Mouse (Mus musculus) cerebellum, postnatal 25 days (tissue): ENCODE results near the gene Cblc.
A peak's percentile ranks its signal among the peaks of the same experiment; 100 is the strongest.

Experiments
- DNase-seq, 2 experiments: peaks; one replicate each; pipeline ENCODE4 v3.0.0; 2021; ENCODE audit warnings: mixed read lengths in 2 of 2

Cblc gene

DNA sequence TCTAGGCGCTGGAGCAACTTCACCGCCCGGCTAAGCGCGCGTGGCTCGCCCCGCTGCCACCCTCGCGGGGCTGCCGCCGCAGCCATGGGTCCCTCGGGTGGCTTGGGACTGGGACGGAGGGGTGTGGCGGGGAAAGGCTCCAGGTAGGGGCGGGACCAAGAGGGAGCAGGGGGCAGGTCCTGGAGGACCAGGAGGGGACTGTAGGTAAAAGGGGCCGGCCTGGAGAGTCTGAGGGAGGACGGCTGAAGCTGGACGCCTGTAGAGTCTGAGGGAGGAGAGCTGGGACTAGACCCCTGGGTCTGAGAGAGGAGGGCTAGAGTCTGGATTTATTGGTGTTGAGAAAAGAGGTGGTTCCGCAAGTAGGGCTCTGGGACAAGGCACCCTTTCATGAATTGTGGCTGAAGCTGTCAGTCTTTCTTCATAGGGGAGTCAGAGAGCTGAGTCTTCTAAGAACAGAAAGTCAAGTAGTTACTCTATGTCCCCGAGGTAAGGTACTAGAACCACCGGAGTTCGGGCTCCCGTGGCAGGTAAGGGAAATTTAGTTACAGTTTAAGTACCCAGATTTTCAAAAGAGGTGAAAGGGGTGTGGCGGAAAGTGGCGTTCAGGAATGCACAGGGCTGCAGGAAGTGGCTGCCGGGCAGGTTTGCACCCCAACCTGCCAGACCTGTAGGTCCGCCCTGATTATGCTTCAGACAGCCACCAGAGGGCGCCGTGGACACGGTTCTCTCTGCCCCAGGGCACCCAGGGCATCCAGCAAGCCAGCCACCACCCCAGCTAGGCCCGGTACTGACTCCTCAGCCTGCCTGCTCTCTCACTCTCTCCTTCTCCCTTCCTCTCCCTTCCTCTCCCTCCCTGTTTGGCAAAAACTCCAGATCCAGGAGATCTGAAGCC, at the start of gene Cblc:
Cblc (minus strand) TSS at position 113 of the 892 bp plus-strand sequence.
- DNase-seq = peak; percentile 53 to 74

DNA sequence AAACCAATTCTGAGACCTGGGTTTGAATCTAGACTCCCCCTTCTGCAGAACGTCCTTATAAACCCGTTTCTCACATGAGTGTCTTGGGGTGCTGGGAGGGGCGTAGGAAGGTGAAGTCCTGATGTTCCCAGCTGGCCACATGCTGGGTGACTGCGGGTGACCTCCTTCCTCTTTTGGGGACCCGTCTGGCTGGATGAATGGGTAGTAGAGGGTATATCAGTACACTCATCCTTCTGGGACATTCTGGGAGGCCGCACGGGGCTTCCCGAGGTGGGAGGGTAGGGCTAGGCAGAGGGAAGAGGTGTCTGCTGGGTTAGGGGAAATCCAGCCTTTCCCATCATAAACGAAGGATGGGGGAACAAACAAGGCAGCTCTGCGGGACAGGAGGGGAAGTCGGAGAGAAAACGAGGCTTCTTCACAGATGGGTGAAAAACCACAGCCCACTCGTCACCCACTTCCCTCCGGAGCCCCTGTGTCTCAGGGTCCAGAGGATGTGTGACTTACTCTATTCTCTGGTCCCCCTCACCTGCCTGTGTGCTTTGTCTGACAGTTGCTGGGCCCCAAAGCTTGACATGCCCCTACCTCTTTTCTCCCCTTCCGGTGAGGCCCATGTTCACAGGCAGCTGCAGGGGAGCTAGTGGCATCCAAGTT, 48.0 kb upstream of the Cblc start:
- no peak for DNase-seq

DNA sequence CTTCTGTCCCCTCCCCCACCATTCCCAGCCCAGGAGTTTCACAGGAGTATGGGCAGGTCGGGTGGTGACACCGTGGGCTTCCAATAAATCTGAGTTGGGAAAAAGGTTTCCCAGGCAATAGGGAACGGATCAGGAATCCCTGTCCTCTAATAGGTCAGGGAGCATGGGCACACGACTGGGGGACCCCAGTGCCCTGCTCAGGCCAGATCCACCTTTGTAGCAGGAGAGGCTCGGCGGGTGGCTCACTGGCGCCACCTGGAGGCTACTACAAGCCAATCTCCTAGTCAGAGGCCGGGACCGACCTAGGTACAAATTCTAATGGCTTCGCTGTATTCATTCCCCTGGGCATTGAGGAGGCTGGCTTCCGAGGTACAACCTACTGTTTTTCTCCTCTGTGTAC, 47.0 kb upstream of the Cblc start:
- peak; percentile 58 to 71 for DNase-seq

DNA sequence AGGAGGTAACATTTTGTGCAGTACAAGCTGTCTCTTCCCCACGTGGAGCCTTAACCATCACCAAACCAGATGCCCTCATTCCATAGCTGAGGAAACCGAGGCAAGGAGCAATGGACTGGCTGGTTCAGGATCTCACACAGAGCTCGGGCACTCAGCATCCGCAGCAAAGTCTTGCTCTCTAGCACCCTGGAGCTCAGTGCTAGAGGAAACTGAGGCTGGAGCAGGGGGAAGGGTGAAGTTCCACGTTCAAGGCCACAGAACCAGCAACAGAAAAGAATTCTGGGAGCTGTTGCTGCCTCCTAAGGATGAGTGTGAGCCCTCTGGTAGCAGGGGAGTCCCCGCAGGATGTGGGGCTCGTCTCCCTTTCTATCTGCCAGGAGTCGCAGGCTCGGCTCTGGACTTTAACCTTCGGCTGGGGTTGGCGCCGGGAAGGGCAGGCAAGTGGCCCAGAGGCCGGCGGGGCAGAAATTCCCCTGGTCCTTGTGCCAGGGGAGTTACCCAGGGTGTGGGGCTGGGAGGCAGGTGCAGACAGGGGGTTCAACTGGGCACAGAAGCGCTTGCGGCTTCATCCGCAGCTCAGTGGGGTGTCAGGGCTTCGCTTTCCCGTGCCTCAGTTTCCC, 46.4 kb upstream of the Cblc start:
- DNase-seq = no peak

DNA sequence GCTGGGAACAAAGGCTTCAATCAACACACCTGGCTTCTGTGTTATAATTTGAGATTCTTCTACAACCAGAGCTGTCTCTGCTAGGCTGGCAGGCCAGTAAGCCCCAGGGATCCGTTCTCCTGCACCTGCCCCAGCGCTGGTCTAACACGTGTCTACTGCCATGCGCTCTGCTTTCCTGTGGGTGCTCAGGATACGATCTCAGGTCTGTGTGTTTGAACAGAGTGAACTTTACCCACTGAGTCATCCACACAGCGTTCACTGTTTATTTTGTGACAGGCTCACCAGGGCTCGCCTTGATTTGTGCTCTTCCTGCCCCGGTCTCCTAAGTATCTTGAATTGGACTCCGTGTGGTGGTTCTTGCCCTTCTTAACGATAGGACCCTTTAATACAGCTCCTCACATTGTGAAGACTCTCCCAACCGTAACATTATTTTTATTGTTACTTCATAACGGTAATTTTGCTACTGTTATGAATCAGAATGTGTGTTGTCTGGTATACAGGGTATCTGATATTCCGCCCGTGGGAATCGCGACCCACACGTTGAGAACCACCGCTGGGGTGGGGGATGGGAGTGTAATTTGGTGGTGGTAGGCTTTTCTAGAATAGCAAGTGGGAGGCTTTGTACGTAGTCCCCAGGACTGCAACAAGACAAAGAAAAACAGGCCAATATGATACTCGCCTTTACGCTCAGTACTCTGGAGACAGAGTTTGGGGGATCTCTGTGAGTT, 45.2 kb upstream of the Cblc start:
- no peak for DNase-seq

DNA sequence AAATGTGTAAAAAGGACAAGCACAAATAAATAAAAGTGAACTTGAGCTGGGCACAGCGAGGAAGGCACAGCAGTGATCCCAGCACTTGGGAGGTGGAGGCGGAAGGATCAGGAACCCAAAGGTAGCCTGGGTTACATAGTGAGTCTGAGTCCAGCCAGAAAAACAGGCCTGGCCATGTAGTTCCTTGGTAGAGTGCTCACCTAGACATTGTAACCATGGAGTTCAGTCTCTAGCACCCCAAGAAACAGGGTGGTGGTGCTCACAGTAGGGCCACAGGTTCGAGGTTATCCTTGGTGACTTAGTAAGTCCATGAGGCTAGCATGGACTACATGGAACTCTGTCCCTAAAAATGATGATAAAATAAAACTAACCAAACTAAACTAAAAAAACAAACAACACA, 44.3 kb upstream of the Cblc start:
- no peak for DNase-seq

DNA sequence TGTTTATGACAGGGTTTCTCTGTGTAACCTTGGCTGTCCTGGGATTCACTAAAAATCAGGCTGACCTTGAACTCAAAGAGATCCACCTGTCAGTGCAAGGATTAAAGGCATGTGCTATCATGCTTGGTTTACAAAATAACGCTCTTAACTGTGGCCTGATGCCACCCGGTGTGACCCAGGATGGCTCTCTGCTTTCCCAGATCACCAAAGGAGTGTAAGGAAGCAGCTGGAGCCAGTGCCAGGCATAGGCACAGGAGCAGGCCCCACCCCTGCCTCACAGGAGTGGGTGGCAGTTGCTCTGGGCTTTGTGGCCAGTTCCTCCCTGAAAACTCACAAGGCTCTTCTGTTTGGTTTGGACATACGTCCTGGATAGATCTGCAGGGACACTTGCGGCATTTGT, 43.8 kb upstream of the Cblc start:
- DNase-seq = no peak

DNA sequence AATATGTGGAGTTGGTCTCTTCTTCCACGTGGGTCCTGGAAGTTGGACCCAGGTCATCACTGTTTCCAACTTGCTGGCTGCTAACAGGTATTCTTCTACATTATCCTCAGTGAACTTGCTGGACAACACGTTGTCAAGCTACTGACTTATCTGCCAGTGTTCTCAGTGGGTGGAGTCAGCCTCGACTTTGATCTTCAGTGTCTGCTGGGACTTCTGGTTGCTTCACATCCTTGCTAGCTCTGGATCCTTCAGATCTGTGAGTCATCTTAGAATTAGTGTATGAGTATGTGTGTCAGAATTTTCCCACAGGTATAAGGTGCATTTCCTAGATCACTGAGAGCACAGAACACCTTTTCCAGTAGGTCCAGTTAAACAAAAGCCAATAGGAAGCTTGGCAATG, 40.2 kb upstream of the Cblc start:
- DNase-seq = no peak

DNA sequence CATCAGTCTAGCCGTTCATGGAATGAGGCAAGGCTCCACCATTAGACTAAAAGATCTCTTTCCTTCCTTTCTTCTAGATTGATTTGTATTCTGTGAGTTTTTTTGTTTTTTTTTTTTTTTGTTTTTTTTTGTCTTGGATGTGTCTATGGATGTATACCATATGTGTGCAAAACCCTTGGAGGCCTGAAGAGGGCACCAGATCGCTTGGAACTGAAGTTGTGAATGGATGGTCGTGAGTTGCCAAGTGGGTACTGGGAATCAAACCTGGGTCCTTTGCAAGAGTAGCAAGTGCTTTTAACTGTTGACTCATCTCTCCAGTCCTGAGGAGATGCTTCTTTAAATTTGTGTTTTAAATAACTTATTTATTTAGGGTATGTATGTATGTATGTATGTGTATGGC, 37.4 kb upstream of the Cblc start:
- DNase-seq = no peak

DNA sequence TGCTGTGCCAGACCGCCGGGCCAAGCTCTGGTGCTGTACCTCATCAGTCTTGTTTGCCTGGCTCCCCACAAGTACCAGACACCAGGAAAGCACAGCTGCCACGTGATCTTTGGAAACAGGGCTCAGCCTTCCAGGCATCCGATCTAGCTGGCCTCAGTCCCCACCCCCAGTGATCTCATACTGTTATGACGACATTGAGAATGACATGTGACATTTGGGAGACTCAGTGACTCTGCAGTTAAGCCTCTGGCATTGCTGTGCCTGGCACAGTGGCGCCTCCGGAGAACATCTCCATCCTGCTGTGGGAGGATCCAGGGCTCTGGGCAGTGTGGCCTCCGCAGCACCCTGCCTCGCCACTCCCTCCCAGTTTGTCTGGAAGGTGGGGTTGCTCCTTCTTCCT, 35.2 kb upstream of the Cblc start:
- no peak for DNase-seq

DNA sequence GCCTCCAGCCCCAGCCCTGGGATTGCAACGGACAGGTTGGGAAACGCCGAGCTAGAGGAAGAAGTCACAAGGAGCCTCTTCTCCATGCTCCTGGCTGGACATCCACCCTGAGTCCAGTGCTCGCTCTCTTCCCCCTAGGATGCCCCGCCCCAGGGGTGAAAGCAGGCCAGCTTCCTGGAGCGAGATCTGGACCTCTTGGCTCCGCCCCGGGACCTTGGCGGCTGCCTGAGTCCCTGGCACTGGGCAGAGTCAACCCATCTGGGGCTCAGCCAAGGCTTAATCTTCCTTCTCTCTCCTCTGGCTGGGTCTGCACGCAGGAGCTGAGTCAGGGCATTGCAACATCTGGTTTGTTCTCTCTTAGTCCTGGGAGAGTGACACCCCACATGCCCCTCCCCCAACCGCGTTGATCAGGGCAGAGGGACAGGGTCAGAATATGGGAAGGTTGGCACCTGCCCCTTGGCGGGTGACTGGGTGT, 34.1 kb upstream of the Cblc start:
- DNase-seq = peak in 1 of 2 experiments; percentile 46

DNA sequence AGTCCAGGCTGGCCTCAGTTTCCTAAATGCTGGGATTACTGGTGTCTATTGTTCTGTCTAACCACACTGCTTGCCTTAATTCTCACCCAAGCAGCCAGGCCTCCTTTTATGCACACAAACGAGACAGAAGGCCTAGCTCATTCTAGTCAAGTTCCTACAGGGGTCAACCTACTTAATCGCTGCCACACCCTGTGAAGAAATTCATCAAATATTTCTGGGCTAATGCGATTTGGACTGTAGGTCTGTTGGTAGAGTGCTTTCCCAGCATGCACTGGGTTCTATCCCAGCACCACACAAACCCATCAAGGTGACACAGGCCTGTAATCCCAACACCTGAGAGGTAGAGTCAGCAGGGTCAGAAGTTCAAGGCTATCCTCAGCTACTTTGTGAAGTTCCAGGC, 33.1 kb upstream of the Cblc start:
- no peak for DNase-seq

DNA sequence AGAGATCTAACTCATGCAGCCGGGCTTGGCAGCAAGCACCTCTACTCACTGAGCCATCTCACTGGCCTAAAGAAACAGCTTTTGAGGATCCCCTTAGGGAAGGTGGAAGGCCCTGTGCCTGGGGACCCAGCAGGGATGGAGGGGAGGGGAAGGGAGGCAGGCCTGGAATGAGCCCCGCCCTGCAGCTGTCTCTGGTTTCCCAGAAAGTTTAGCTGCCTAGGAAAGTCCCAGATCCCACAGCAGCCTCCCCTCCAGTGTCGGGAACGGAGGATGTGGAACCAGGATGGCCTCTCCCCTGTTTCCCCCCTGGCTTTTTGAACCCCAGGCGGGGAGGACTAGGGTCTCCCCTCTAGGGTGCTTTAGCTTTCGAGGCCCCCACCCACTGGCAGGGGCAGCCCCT, 30.1 kb upstream of the Cblc start:
- no peak for DNase-seq

DNA sequence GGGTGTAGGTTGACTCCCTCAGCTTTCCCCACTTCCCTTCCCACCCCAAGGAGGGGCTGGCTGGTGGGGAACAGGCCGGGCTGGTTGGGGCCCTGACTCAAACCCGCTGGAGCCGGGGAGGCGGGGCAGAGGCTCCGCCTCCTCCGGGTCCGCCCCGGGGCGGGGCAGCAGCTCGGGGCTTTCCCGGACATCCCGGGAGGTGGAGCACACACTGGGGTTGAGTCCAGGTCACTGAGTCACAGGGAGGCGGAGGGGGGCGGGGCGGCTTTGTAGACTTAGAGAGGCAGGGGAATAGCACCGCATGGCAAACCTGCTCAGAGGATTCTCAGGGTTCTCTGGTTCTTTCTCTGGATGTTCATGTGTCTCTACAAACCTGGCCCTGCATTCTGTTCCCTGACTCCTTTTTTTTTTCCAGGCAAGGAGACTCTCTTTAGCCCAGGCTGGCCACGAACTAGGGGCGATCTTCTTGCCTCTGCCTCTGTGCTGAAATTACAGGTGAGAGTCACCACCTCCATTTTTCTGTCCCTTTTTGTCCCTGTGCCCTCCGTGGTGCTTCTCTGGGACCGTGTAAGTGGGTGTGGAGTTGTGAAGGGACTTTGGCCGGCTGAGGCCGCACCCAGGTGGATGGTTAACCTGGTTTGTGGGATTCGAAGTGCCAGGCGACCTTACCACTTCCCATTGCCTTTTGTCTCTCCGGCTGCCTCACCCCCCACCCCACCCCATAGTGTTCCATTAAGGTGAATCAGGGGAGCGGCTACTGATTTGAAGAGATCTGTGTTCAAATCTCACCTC, 27.8 kb upstream of the Cblc start:
- peak in 1 of 2 experiments; percentile 47 for DNase-seq

DNA sequence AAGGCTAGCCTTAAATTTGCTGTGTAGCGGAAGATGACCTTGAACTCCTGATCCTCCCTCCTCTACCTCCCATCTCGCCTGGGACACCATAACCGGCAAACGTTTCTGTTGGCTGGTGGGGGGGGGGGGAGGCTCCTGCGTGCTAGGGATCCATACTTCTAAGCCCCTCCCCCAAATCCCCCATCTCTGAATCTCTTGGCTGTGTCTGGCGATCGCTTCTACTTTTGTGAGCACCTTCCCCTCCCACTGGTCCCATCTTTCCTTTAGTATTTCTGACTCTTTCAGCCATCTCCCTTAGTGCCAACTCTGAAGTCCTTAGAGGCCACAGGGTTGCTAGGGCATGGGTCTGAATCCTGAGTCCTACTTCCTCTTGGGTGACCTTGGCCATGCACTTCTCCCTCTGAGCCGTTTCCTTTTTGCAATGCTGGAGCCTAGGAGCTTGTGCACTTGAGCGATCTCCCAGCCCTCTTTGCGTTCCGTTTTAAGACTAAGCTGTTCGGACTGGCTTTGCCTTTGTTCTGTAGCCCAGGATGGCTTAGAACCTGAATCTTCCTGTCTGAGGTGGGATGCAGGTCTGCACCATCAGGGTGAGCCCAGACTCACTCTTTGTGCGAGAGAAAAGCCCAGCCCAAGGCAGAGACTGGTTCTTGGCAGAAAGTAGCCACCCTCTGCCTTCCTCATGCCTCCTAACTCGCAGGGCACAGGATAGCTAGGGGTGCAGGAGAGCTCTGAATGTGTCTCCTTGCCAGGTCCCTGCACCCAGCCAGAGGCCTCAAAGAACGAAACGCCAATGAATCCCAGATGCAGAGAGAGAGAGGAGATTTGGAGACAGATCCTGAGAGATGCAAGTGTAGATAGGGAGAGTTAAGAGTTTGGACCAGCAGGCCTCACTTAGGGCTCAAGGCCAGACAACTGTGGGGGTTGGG, 26.9 kb upstream of the Cblc start:
- DNase-seq = no peak

DNA sequence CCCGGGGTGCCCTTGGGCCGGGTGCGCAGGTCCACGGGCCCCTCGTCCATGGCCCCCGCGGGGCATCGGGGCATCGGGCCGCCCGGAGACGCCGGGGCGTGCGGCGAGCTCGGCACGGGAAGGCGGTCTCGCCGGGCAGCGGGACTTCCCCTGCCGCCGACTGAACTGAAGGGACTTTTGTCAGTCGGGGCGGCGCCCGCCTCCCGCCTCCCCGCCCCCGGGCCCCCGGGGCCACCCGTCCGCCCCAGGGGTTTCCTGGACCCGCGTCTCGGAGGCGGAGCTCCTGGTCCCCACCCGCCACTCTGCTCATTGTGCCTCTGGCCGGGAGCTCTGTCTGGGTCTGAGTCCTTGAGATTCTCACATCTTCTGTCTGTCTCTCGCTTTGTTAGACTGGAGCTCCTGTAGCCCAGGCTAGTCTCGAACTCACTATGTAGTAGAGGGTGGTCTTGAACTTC, 26.0 kb upstream of the Cblc start, which contains the start of gene Bcl3:
Bcl3 (minus strand) TSS at position 167 of the 455 bp plus-strand sequence.
- DNase-seq = no peak

DNA sequence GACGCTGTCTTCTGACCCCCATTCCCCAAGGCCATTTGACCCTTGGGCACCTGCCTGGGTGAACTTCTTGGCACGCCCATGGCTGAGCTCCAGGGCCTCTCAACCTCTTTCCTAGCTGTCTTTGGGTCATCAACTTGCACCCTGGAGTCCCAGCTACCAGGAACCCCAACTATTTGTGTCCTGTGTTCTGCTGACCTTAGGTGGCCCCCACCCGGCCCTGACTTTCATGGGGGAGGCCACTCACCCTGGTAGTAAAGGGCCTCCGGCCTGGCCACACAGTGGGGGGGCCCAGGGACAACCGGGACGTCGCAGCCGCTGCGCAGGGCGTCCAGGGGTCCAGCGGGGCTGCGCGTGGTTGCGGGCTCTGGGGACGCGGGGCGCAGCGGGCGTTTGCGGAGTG, 25.6 kb upstream of the Cblc start:
- no peak for DNase-seq

DNA sequence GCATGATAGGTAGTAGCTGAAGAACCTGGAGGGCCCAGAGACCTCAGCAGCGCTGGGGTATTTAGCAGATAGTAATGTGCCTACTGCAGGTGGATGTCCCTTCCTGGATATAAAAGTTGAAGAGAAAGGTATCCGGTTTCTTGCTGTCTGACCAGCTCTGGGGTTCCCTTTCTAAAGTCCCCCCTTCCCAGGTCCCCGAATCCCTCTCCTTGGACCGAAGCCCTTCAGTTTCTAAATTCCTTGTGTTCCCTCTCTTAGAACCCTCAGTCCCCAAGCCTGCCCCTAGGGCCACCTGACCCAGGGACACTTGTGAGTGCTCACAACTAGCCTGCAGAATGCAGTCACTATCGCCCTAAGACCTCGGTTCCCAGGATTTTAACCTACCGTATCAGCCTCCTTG, 25.0 kb upstream of the Cblc start:
- DNase-seq = no peak

DNA sequence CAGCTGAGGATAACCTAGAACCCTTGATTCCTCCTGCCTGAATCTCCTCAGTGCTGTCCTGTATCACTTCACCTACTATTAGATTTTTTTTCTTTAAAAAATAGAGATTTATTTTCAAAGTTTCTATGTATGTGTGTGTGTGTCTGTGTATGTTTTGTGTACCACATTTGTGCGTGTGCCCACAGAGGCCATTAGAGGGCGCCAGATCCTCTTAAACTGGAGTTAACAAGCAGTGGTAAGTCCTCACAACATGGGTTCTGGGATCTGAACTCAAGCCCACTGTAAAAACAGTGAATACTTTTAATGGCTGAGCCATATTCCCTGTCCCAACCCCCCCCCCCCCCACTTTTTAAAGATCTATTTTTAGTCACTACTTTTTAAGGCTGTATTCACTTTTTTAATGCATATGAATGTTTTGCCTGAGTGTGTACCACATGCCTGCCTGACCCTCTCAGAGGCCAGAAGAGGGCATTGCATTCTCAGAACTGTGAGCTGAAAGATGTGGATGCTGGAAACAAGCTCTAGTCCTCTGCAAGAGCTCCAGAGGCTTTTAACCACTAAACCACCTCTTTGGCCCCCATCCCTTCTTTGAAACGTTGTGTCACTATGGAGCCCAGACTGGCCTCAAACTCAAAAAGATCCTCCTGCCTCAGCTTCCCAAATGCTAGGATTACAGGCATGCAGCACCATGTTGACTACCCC, 23.9 kb upstream of the Cblc start:
- no peak for DNase-seq

DNA sequence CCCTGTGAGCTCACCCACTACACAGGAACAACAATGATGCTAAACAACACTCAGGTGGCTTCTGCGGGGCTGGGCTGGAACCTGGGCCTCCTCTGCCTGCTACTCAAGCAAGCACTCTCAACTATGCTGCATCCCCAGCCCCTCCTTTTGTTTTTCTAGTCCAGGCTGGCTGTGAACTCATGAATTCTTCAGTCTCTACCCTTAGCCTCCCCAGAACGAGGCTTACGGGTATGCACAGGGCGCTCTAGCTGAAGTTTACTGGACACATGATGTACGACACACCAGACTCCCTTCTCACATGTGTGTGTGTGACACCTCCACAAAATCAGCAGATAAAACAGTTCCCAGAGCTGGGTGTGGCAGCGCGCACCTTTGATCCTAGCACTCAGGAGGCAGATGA, 22.3 kb upstream of the Cblc start:
- no peak for DNase-seq
